Mouse (Mus musculus) kidney, adult 2 months (tissue): ENCODE data around the gene Sh3kbp1.

Experiments
- CTCF ChIP-seq: fragments of 200-500 bp; conservative IDR thresholded peaks from 2 replicates; pipeline ENCODE4 v1.5.1; 2011; ENCODE audit warnings: low read depth, mild to moderate bottlenecking, control low read depth, low read length, moderate library complexity, mixed read lengths; ENCODE audit not compliant: insufficient read depth, insufficient read length
- POLR2A ChIP-seq: fragments of 200-500 bp; IDR thresholded peaks from one replicate; pipeline ENCODE4 v1.6.1; 2011; ENCODE audit warnings: low read depth, low read length, control low read depth

DNA sequence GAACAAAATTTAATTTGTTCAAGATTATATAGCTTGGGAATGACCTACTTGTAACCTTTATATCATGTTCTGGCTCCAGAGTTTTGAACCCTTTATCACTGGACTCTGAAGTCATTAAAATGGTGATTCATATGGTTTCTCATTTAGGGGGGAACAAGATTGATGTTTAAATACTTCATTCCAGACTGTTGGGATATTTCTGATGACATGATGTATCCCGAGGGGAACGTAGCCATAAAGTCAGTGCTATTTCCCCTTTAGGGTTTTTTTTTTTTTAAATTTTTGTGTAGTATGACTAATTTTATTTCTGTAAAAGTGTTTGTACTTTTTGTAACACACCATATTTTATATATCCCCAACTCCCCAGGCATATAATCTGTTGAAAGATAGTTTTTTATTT is 212.7 kb downstream of the Sh3kbp1 start:
- TF ChIP-seq POLR2A (no peak), CTCF (no peak)
